Mouse (Mus musculus): ENCODE results near the gene Cacng7.

DNA sequence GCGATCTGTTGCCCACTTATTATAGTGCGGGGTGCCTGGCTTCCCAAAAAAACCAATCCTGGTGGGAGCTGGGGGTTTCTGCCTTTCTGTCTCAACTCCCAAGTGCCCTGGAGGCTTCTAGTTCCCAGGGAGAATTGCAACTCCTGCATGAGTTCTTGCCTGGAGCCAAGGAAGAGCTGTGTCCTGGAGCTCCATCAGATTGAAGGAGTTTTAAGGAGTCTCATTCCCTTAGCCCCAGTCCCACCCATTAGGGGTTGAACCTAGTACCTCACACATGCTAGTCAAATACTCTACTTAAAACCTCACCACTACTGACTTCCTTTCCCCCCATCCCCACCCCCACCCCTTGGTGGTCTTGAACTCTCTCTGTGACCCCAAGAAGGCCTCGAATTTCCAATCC is 41.0 kb upstream of the Cacng7 start:
- no peak for TF ChIP-seq MAX (IDR thresholded peaks at IDR 0.05)
- no peak for TF ChIP-seq CTCF (IDR thresholded peaks at IDR 0.05; ENCODE audit: control insufficient read depth, insufficient read depth, insufficient read length)
- no peak for TF ChIP-seq MYOG (IDR thresholded peaks at IDR 0.05; ENCODE audit: control insufficient read depth, extremely low read depth, insufficient read length)
- no peak for TF ChIP-seq USF1 (IDR thresholded peaks at IDR 0.05; ENCODE audit: low read depth)
